Mouse (Mus musculus) stomach, postnatal 0 days (tissue): ENCODE measurements around the gene Gm14085.

Source experiments
- CTCF ChIP-seq: IDR thresholded peaks from 2 replicates; pipeline ENCODE4 v1.5.1; 2016; ENCODE audit warnings: antibody characterized with exemption, low read depth, mild to moderate bottlenecking, moderate library complexity
- EP300 ChIP-seq: optimal IDR thresholded peaks from 2 replicates; pipeline ENCODE3; 2016; ENCODE audit warnings: antibody characterized with exemption

- TF ChIP-seq EP300 = no peak
- no peak for TF ChIP-seq CTCF
Measured at GRCm38 (mm10) chr2:122532136-122532801, 47.5 kb downstream of the Gm14085 start.
